Mouse (Mus musculus) kidney, postnatal 36 days (tissue): ENCODE measurements around the gene Gm21149.
"Not testable (repeated sequence)": the region's sequence is repeated elsewhere in the genome, so short reads cannot be mapped to it uniquely, and the experiment has no call there.

Experiments
- DNase-seq, 2 experiments: peaks; one replicate each; pipeline ENCODE4 v3.0.0; 2021 to 2022; ENCODE audit warnings: mixed read lengths in 2 of 2

Gene Gm21149

DNA sequence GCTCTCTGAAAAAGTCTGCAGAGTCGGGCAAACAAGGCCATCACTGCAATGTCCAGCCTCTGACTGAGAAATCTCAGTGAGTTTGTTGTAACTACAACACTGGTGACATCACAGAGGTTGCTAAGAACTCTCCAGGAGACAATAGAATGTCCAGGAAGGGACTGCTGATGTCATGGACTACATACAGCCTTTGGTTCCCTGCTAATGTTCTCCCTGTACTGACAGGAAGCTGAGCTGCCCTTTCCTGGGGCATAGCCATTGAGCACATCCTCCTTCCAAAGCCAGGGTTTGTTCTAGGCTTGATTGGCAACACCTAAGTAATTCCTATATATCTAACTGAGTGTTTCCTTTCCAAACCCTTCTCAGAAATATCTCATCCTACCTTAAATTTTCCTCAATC, at the start of gene Gm21149:
Gene Gm21149, minus strand, starts transcription at position 101 of the 400 bp plus-strand sequence.
- not testable (repeated sequence) for DNase-seq

DNA sequence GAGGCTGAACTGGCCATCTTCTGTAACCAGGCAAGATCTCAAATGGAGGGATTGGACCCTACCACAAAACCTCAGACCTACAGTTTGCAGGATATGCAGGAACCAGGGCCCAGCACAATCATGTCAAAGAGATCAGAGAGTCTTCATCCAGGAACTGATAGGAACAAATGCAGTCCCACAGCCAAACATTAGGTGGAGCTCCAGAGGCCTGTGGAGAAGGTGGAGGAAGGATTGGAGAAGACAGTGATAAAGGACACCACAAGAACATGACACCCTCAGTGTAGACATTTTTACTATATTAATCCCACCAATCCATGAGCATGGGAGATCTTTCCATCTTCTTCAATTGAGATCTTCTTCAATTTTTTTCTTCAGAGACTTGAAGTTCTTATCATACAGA, 46.1 kb upstream of the Gm21149 start:
- peak; percentile 16 to 68 for DNase-seq

DNA sequence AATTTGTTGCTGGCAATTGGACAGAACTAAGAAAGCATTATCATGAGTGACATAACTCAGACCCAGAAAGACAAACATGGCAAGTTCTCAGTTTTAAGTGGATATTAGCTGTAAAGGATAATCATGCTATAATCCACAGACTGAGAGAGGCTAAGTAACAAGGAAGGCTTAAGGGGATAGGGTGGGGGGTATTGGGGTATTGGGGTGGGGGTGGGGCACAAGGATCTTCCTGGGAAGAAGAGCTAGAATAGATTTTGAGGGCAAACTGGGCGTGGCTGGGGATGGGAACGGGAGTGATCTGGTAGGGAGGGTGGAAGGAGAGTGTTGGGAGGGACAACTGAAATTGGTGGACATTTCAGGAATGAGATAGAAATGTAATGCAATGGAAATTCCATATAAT, 45.7 kb upstream of the Gm21149 start:
- DNase-seq: not testable (repeated sequence)

DNA sequence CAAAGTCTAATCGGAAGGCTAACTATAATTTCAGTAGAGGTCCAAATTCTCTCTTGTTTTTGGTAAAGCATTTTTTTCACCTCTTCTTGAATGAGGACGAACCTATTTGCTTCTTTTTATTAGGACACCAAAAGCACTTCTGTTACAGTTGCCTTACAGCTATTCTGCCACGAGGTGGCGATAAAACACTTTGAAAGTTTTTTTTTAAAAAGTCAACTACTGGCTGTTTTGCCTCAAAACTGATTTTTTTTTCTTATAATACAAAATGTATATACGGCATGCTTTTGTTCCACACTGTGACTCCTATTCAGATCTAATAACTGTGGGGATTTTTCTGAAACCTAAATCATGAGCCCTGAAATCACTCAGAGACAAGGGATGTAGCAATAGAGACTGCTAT, 44.1 kb upstream of the Gm21149 start:
- peak in 1 of 2 experiments; percentile 32 for DNase-seq

DNA sequence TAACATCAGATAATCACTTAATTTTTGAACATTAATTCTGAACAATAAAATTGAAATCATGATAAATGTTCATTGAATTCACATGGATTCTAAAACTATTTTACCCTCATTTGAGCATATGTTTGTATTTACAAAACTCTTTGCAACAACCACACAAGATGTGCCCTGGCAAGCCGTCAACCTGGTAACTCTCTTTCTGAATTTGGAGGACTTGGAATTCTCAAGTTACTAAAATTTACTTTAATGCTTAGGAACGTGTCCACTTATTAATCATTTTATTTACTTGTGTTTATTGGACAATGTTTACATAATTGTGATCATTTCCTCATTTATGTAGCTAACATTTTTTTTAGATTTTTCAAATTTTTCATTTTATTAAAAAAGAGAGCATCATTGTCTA, 40.8 kb upstream of the Gm21149 start:
- DNase-seq: not testable (repeated sequence)

DNA sequence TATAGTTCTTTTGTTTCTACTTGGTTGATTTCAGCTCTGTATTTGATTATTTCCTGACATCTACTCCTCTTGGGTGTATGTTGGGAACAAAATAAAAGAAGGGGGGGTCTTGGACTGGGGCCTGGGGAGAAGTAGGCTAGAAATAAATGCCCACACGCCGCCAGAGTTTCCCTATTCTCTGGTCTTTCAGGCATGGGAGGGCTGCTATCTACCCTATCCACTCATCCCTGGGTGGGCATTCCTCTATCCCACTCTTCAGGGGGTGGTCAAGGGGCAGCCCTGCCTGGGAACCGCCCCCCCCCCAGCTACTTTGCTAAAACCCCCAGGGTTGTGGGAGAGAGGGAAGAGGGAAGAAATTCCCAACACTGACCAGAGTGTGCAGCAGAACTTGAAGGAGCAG, 35.9 kb upstream of the Gm21149 start:
- DNase-seq: not testable (repeated sequence)

DNA sequence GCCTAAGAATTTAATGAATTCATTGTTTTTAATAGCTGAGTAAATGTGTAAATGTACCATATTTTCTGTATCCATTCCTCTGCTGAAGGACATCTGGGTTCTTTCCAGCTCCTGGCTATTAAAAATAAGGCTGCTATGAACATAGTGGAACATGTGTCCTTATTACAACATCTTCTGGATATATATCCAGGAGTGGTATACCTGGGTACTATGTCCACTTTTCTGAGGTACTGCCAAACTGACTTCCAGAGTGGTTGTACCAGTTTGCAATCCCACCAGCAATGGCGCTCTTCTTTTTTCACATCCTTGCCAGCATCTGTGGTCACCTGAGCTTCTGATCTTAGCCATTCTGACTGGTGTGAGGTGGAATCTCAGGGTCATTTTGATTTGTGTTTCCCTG, 33.6 kb upstream of the Gm21149 start:
- not testable (repeated sequence) for DNase-seq

DNA sequence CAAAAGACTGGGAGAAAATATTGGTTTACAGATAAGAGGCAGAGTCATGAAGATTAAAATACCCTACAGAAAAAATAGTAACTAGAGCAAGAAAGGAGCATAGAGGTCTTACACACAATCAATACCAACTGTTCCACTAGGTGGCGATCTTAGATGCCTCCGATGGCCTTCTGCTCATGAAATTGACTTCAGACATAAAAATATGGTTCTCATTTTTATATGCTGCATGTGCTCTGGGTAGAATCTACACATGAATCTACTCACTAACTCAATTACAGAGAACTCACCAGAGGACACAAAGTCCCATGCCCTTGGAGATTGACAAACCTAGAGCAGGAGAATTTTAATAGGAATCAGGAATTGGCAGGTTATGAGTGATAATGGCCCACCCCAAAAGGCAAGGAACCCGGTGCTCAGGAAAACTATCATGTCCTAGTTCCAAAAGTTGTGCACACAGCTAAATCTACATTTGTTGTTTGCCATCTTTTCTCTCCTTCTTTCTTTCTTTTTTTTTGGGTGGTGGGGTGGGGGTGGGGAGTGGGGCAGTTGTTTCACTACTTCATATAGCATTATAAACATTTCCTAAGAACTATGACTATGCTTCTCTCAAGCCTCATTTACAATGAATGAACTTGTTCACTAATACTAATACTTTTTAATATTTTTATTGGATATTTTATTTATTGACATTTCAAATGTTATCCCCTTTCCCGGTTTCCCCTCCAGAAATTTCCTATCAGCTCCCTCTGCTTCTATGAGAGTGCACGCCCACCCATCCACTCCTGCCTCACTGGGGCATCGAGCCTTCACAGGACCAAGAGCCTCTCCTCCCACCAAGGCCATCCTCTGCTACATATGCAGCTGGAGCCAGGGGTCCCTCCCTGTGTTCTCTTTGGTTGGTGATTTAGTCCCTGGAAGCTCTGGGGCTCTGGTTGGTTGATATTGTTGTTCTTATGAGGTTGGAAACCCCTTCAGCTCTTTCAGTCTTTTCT, 32.4 kb upstream of the Gm21149 start:
- DNase-seq: peak; percentile 11 to 42

DNA sequence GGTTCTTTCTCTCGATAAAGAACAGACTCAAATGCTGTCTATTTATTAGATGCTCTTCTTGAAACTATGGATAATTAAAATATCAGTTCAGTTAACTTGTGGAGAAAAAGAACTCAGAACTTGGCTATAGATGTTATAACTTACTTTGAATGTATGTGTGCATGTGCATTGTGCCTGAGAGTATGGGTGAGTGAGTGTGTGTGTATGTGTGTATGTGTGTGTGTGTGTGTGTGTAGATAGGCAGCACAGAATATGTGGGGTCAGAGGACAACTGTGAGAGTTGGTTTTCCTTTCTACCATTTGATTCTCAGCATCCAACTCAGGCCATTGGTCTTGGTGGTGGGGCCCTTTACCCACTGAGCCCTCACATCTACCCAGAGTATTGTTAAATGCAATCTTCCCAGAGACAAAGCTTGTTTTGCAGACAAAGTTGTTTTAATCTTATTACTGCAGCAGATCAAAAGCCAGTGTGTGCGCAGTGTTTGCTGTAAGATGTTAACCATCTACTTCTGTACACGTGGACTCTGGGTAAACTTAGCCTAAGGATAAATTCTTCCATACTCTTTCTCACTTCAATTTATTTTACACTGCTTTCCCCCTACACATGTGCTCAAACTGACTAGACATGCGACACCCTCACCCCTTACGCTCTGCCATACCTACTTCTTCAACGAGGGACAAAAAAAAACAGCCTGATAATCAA, 31.6 kb upstream of the Gm21149 start:
- DNase-seq: not testable (repeated sequence)

DNA sequence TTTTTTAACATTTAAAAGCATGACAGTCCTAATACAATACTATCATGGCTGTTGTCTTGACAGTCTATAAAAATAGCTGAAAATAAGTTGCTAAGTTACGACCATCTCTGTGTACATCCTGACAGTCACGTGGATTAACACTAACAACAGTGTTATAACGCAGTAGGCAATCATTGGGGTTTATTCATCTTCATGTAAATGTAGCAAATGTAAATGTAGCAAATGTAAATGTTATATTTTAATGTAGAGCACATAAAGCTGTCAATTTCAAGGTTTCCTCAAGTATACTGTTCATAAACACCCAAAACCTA, 30.9 kb upstream of the Gm21149 start:
- no peak for DNase-seq

DNA sequence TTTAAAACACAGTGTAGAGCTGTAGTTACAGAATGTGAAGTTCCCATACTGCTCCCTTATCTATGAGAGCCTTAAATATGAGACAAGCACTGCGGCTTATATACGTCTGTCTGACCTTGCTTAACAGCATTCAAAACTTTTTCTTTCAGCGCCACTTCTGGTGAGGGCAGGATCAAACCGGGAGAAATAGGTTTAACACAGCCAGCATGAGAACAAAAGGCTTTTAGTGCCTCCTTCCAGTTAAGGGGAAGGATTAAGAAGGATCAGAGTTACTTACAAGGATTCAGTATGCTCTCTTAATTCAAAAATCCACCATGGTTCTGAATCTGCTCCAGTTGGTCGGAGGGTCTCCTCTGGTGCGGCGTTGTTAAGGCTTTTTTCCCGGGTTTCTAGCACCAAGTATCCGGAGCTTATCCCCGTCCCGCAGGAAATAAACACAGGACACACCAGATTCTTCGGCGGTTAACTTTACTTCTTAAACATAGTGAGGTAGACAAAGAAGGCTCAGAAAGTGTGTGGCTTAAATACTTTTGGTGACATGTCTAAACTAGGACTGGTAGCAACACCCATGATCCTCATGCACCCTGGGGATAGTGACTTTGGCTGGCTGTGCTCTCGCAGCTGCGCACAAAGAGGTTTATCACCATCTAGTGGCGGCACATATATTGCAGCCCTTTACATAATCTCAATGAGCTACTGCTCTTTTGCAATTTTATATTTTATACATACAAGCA, 30.4 kb upstream of the Gm21149 start:
- peak; percentile 18 to 61 for DNase-seq

DNA sequence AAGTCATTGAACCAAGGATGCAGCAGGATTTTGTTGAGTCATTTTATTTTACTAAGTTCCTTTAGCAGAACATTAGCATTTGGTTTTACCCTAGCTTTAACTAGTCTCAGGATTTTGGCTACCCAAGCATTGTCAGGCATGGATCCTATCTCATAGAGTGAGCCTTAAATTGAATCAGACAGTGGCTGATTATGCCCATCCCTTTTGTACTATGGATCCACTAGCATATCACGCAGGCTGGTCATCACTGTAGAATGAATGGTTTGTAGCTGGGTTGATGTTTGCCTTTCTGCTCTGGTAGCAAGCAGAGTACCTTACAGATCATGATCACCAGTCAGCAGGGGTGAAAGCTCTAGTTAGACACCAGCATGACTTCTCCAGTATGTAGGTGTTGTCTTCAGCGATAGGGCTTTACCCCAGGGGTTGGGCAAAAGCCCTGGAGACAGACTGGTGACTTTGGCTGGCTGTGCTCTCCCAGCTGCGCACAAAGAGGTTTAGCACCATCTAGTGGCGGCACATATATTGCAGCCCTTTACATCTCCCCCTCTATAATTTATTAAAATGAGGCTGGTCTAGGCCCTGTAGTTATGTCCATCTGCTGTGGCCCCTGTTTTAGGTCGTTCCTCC, 22.6 kb upstream of the Gm21149 start:
- DNase-seq: peak; percentile 34 to 68

DNA sequence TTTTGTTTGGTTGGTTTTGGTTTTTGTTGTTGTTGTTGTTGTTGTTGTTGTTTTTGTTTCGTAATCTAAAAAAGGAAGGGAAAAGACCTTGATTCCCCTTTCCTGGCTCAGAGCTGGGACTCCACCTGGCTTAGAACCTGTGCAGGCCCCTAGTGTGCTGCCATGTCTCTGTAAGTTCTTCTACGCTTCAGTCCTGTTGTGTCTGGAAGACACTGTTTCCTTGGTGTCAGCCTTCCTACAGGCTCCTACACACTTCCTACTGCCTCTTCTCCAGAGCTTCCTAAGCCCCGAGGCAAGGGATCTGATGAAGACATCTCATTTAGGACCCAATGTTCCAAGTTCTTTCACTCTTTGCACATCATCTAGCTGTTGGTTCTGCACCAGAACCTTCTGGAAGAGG, 22.0 kb upstream of the Gm21149 start:
- not testable (repeated sequence) for DNase-seq

DNA sequence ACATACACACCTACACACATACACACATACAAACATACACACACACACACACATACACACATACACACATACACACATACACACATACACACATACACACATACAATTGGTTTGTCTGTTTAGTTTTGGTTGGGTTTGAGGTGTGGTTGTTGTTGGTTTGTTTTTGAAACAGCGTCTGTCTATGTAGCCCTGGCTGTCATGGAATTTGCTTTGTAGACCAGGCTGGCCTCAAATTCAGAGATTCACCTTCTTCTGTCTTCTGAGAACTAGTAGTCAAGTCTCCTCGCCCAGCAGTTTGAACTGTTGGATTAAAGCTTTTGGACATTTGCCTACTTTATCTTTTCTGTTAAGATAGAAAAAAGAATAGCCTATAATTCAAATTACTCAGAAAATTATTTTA, 14.6 kb upstream of the Gm21149 start:
- not testable (repeated sequence) for DNase-seq

DNA sequence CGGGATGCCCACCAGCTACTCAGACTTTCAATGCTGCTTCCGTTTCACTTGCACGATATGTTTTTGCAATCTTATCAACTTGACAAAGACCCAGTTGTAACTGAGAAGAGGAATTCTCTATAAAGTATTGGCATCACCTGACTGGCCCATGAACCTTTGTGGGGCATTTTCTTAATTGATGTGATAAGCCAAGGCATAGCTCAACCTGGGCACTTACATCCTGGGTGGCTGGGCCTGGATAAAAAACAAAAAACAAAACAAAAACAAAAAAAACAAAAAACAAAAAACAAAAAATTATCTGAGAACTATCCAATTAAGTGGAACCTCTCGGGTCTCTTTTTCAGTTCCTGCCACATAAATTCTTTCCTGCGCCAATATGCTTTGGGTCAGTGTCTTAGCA, 12.4 kb upstream of the Gm21149 start:
- no peak for DNase-seq

DNA sequence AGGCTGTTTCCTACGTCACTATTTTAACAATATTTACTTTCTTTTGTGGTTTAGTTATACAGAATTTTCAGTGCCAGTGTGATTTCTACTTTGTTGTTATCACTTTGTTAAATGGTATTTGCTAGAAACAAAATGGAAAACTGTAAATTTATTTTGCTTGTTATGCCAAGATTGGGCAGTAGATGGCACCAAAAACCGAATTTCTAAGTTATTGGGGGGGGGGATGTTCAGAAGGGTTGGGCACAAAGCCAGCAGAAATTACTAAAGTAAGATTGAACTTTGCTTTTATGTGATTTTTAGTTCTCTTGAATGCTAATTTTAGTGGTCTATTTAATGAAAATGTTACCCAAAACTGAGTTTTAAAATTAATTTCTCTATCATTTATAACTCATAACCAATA, 8.3 kb upstream of the Gm21149 start:
- DNase-seq: peak in 1 of 2 experiments; percentile 7

DNA sequence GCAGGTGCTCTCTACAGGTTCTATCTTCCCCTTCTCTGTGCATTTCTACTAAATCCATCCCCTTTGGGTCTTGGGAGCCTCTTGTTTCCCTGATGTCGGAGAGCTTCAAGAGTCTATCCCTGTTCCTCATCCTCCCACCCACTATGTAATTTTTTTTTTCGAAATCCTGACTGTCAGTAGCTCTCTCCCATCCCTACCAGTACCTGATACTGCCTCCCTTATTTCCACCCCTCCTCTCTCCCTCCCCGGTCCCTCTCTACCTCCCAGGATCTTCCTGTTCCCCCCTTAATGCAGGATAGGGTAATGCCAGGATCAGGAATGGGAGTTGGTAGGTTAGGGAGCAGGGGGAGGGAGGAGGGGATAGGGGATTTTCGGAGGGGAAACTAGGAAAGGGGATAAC, 7.3 kb upstream of the Gm21149 start:
- DNase-seq: not testable (repeated sequence)

DNA sequence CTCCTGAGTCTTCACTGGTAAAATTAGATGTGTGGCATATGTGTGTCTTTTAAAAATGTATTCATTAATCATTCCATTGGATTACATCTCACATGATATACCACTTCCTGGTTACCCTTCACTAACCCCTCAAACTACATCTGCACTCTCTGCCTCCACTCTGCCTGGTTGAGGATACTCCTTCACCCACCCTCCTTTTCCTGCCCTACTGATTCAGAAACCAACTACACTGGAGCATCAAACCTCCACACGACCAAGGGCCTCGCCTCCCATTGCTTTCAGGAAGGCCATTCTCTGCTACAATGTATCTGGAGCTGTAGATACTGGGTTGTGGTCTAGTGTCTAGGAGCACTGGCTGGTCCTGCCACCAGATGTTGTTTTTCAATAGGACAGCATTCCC, 6.5 kb upstream of the Gm21149 start:
- DNase-seq: not testable (repeated sequence)

DNA sequence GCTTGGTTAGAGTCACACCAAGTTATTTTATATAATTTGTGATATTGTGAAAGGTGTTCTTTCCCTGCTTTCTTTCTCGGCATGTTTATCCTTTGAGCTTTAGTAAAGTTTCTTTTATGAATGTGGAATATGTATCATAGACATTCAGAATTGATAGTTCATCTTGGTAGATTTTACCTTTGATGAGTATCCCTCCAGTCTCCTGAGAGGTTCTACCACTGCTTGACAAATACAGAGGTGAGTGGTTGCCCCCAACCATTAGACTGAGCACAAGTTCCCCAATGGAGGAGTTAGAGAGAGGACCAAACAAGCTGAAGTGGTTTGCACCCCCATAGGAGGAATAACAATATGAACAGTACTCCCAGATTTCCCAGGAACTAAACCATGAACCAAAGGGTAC, 6.2 kb downstream of the Gm21149 start:
- not testable (repeated sequence) for DNase-seq

DNA sequence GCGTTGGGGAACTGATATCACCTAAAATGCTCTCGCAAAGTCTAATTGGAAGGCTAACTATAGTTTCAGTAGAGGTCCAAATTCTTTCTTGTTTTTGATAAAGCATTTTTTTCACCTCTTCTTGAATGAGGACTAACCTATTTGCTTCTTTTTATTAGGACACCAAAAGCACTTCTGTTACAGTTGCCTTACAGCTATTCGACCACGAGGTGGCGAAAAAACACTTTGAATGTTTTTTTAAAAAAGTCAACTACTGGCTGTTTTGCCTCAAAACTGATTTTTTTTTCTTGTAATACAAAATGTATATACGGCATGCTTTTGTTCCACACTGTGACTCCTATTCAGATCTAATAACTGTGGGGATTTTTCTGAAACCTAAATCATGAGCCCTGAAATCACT, 8.6 kb downstream of the Gm21149 start:
- DNase-seq: not testable (repeated sequence)

DNA sequence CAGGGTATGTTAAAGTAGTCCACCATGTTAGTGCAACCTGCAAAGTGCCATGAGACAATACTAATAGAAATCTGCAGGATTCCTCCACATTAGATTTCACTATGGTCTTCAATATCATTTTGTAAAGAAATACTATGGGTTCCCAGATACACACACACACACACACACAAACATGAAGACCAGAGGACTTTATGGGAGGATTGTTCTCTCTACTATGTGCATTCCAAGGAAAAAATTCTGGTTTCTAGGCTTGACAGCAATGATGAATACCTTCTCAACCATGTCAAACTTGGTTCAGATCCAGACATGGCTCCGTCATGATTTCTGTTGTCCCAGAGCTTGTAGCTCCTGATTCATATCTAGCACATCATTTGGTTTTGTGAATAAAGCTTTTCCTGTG, 10.1 kb downstream of the Gm21149 start:
- not testable (repeated sequence) for DNase-seq

DNA sequence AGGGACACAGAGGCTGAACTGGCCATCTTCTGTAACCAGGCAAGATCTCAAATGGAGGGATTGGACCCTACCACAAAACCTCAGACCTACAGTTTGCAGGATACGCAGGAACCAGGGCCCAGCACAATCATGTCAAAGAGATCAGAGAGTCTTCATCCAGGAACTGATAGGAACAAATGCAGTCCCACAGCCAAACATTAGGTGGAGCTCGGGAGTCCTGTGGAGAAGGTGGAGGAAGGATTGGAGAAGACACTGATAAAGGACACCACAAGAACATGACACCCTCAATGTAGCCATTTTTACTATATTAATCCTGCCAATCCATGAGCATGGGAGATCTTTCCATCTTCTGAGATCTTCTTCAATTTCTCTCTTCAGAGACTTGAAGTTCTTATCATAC, 12.8 kb downstream of the Gm21149 start:
- DNase-seq: peak; percentile 11 to 67

DNA sequence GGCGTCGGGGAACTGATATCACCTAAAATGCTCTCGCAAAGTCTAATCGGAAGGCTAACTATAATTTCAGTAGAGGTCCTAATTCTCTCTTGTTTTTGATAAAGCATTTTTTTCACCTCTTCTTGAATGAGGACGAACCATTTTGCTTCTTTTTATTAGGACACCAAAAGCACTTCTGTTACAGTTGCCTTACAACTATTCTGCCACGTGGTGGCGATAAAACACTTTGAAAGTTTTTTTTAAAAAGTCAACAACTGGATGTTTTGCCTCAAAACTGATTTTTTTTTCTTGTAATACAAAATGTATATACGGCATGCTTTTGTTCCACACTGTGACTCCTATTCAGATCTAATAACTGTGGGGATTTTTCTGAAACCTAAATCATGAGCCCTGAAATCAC, 14.7 kb downstream of the Gm21149 start:
- DNase-seq: not testable (repeated sequence)
